Mouse (Mus musculus) MEL-GATA-1-ER (cell line): Measurements from ENCODE around the gene Rassf1.
"Not testable (repeated sequence)": the region's sequence is repeated elsewhere in the genome, so short reads cannot be mapped to it uniquely, and the experiment has no call there.

Source experiments
- DNase-seq: peaks from one replicate; pipeline ENCODE4 v3.0.0-alpha.2; 2012; ENCODE audit warnings: low read depth; ENCODE audit errors: extremely low read depth

Gene Rassf1

GRCm38 (mm10) chr9:107555701-107556100 is 4.3 kb downstream of the Rassf1 start:
- no peak for DNase-seq

GRCm38 (mm10) chr9:107556346-107556745 is 5.0 kb downstream of the Rassf1 start:
- DNase-seq, result no peak

GRCm38 (mm10) chr9:107563029-107563581 is 11.8 kb downstream of the Rassf1 start, which contains the start of gene Tusc2:
TSS of gene Tusc2 (plus strand) at chr9:107563255.
- DNase-seq, result peak; percentile 91

GRCm38 (mm10) chr9:107565556-107565955 is 14.2 kb downstream of the Rassf1 start:
- DNase-seq, result not testable (repeated sequence)

- DNase-seq, result no peak
Measured at GRCm38 (mm10) chr9:107566041-107566709, 14.8 kb downstream of the Rassf1 start.

GRCm38 (mm10) chr9:107566855-107567254 is 15.5 kb downstream of the Rassf1 start:
- no peak for DNase-seq

GRCm38 (mm10) chr9:107567702-107568319 is 16.5 kb downstream of the Rassf1 start, which contains the start of gene Hyal2:
TSS of gene Hyal2 (plus strand) at chr9:107567945.
- no peak for DNase-seq

- no peak for DNase-seq
Measured at GRCm38 (mm10) chr9:107568331-107569261, 17.2 kb downstream of the Rassf1 start.

- DNase-seq, result no peak
Measured at GRCm38 (mm10) chr9:107569270-107569669, 17.9 kb downstream of the Rassf1 start.

- no peak for DNase-seq
Measured at GRCm38 (mm10) chr9:107570016-107570415, 18.7 kb downstream of the Rassf1 start.

GRCm38 (mm10) chr9:107570845-107571244 is 19.5 kb downstream of the Rassf1 start:
- DNase-seq, result no peak

GRCm38 (mm10) chr9:107571534-107572326 is 20.4 kb downstream of the Rassf1 start:
- no peak for DNase-seq

GRCm38 (mm10) chr9:107572327-107572662 is 20.9 kb downstream of the Rassf1 start:
- DNase-seq, result no peak

GRCm38 (mm10) chr9:107573774-107574173 is 22.4 kb downstream of the Rassf1 start:
- not testable (repeated sequence) for DNase-seq

GRCm38 (mm10) chr9:107575579-107576356 is 24.4 kb downstream of the Rassf1 start:
- no peak for DNase-seq

GRCm38 (mm10) chr9:107576357-107577107 is 25.2 kb downstream of the Rassf1 start, which contains the start of gene Hyal1:
TSS of gene Hyal1 (plus strand) at chr9:107576927.
- DNase-seq, result no peak

GRCm38 (mm10) chr9:107577871-107578270 is 26.5 kb downstream of the Rassf1 start:
- no peak for DNase-seq

GRCm38 (mm10) chr9:107578587-107578986 is 27.2 kb downstream of the Rassf1 start, which contains the start of gene Naa80:
TSS of gene Naa80 (plus strand) at chr9:107578887.
- DNase-seq, result no peak
